Mouse (Mus musculus) retina, adult 2 months (tissue): ENCODE results near the gene Ube2cbp.

Source experiments
- DNase-seq: peaks from one replicate; pipeline ENCODE4 v3.0.0-alpha.2; 2012; ENCODE audit warnings: low read depth, low spot score

Ube2cbp gene

DNA sequence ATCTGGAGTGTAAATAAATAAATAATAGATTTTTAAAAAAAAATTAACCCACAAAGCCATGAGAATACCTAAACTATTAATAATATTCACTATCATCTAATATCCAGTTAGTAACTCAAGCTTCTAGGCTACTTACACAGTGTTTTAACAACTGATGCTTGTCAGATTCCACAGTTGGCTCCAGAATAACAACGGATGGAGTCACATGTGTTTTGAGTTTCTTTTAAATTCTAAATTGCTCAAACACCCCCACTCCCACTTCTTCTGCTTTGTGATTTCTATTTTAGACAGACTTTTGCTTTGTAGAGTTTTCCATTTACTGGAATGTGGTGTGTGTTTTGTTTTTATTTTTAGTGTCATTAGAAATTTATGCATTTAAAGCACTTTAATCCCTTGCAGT lies 140.0 kb downstream of the Ube2cbp start:
- no peak for DNase-seq

DNA sequence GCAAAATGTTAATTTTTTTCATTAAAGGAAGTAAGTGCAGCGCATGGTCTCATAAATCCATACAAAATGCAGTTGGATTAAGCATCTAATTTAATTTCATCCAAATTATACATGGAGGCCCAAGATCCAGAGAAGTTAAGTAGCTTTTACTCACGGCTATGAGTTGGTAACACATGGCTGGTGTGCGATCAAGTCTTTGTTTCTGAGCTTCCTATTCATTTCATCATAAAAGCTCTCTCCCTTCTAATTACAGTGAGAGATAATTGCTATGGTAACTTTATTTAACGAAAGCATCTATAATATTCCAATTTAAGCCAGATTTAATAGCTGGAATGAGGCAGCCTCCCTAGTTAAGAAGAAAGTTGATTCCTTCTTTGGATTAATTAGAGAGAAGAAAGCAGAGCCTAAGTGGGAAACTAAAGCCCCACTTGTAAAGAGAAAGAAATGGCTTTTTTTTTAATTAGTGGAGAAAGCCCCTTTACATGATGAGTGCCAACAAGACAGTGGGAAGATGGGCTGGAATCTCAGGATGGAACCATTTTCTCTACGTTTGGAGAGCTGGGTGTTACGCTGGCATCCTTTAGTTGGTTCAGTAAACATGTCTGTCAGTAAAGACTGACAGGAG lies 145.1 kb downstream of the Ube2cbp start:
- no peak for DNase-seq

DNA sequence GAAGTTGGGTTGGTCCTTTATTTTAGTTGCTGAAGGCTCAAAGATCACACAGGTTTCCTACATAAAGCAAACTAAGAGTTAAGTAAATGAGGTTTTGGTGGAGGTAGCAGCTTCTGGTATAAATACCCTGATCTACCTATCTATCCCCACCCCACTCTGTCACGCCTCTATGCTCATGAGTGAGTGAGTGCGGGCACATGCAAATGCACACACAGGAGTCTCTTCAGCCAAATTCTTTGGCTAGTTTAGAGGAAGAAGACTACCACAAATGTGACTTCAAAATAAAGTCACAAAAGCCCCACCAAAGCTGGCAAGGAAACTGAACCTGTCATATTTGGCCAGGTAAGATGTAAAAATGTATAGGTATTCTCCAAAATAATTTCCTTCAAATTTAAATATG lies 149.1 kb downstream of the Ube2cbp start:
- DNase-seq = no peak

- no peak for DNase-seq
Measured at GRCm38 (mm10) chr9:86308616-86309015, 156.1 kb downstream of the Ube2cbp start.

DNA sequence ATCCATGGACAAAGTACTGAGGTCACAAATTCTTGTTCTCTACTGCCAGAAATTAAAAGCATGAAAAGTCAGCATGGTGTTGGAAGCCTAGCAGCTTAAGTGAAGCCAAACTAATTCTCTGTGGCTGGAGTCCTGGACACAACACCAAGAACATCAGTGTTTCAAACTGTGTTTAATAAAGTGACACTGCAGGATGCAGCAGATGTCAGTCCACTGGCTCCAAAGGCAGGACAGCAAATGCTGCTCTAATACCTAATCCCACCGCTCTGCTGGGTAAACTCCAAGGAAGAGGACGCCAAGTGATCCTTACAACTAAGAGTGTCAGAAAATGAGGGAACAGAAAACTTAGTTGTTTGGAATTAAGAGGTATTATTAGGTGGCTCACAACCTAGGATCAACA lies 158.2 kb downstream of the Ube2cbp start:
- no peak for DNase-seq

DNA sequence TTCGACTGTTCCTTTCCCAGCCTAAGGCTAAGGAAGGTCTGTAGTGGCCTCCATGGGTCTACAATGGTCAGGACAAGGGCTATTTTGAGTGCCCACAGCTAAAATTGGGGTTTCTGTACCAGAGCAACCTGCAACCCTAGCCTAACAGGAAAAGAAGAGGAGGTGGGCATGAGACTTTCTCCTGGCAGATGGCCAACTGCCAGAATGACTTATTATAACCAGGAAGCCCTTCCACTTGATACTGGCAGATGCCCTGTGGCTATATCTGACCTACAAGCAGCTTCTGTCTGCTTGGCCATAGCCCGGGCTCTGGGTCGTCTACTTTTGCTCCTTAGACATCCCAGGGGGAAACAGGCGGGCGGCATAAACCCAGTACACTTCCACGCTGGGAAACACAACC lies 163.3 kb downstream of the Ube2cbp start:
- no peak for DNase-seq

DNA sequence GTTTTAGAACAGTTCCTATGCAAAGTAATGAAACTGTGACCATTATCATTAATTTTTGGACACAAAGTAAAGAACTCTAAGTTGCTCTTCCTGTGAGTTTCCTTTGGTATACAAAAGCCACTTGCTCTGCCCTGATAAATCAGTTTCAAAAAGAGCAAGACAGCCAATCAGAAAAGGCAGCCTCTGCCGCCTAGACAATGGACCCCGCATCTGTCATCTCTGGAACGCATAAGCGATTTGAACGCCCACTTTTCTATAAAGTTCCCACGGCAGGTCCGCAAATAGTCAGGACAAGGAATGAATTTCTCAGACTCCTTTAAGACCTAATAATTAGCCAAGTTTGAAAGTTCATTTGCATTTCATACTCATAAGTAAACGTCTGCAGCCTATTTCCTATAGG lies 166.2 kb downstream of the Ube2cbp start:
- DNase-seq = no peak

DNA sequence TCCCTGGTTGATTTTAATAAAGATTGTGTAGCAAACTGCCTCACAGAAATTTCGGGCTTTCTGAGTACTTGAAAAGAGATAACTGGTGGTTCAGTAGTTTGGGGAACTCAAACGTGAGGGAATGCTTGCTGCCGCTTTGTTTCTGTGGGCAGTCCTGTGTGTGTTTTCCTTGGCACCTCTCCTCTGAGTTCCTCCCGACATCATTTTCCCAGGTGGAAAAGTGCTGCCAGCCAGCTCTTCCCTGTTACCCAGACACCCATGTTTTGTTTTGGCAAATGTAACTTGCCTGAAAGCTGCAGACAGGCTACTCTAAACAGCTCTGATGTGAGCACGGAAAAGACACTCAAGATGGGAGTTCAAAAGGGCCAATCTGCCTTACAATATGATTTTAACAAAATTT lies 166.6 kb downstream of the Ube2cbp start:
- no peak for DNase-seq

DNA sequence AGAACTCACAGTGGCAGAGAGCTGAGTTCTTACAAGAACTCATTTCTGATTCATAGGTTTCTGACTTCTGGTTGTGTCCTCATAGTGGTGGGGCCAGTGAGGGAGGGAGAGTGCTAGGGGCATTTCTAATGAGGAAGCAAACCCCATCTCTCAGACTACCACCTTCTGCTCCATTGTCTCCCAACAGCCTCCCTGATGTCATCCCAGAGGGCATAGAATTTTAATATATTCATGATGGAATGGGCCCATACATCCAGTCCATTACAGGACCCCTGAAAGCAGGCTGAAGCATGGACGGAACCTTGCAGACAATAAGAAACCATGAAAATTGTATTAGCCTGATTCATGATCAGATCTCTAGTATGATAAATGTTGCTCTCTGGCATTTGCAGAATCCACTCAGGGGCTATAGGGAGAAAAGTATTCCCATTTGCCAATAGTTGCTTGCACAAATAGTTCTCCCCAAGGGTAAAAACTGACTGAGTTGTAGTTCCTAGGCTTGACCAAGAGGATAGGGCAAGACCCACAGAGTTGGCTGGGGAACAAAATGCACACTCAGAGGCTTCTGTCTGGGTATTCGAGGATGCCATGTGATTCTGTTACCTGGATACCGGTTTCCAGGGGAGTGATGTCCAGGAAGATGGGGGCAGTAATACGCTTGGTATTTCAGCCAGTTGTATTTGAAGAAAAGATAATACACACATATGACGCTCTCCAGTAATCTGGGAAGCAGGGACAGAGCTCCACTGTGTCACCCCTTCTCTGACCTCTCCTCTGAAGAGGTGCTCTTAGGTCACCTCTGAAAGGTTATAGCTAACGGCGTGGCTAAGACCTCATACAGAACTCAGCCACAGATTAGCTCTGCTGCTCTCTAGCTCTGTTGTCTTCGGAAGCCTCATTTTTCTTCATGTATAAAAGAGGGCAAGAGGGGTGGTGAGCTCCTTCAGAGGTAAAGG lies 167.8 kb downstream of the Ube2cbp start:
- DNase-seq = no peak

- DNase-seq = no peak
Measured at GRCm38 (mm10) chr9:86287570-86287954, 177.2 kb downstream of the Ube2cbp start.

DNA sequence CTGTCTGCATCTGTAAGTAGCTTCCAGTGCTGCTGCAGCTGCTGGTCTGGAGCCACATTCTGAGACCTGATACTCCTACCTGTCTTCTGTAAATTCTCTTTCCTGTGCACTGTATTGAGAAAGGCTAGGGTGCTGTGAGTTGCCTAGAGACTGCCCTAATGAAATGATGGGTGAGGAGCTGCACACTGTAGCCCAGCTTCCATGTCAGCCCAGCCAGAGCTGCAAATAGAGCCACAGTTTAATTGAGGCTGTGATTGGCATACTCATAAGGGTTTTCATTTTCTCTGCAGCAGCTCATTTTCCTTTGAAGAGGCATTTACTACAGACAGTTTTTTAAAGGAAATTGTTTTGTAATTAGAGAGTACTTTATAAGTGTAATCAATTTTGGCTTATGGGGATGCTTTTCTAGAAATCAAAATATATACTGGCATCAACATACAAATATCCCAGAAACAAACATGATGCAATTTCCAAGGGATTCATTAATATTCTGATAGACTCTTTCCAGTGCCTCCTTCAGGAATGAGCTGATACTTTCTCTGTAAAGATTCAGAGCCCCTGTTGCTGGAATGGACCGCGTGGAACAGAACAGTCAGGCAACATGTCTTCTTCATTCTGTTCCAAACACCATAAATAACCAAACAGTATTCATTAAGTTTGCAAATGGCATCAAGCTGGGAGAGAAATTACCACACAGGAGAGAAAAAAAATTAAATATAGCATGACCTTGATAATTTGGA lies 177.8 kb downstream of the Ube2cbp start:
- DNase-seq = no peak

DNA sequence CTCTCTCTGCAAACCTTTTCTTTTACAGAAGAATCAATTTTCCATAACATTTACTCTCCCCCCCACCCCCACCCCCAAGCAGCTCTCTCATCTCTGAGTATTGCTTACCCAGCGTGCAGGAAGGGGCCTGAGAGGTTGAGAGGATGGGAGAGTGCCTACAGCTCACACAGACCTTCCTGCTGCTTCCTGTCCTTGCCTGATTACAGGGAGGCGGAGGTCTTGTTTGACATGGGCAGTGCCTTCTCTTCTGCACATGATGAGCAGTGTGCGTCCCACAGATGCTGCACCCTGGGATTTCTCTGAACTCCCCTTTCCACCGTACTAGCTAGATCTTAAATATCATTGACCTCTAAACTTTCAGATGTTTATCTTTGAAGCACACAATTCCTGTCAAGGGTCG lies 182.2 kb downstream of the Ube2cbp start:
- no peak for DNase-seq

- DNase-seq = no peak
Measured at GRCm38 (mm10) chr9:86281147-86281467, 183.6 kb downstream of the Ube2cbp start.

DNA sequence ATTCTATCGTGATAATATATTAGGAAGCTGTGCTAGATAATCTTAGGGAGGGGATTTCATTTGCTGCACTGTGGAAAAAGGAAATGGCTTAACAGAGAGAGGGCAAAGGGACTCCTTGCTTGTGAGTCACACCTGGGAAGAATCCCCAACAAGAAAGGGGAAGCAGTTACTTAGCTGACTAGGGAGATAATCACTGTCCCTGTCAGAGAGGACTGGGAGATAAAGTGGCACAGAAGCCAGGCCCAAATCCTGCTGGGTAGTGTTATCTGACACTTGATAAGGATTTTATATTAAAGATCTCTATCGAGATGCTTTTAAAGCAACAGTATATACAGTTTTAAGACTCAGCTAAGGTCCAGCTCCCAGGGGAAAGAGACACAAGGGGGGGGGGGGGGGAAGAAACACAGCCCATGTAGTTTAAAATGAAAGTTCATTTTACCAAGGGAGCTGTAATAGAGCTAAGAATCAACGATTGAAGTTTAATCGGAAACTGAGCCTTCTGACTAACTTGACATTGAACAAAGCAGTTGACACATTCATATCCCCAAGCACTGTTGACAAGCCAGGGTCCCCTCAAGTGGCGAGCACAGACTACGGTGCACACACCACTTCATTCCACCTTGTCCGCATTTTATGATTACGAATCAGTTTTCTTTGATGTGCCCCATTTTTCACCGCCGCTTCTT lies 184.1 kb downstream of the Ube2cbp start:
- DNase-seq = no peak

DNA sequence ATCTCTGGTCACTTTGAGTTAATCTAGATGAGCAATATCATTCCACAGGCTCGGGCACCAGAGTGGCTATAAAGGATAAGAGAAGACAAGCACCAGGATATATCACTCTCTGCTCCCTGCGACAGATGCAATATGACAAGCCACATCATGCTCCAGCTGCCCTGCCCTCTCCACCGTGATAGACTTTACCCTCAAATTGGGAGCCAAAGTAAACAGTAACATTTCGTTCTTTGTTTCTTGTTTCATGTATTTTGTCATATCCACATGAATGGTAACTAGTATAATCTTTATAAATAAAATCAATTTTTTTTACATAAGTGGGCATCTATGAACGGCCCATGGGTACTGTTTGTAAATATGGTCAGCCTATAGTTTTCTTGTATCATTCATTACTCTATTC lies 195.2 kb downstream of the Ube2cbp start:
- no peak for DNase-seq

- DNase-seq = no peak
Measured at GRCm38 (mm10) chr9:86266658-86267057, 198.1 kb downstream of the Ube2cbp start.
